Mouse (Mus musculus) forebrain, embryonic 12.5 days (tissue): Measurements from ENCODE around the gene Fxyd6. TPM values are rescaled to one million over a fixed set of nuclear protein-coding genes. Genes with fewer than 3 reads are reported as not detected.

Experiments
- ATAC-seq: fragments of 200-750 bp; cut with Nextera tagmentation; 2 replicates; pipeline ENCODE4 v1.8.0; 2017; ENCODE audit warnings: moderate TSS enrichment; ENCODE audit not compliant: low FRiP score
- H3K27ac ChIP-seq: fragments of 300-500 bp; sonication (generic); 2 replicates; pipeline ENCODE4 v1.5.1; 2016; ENCODE audit warnings: mild to moderate bottlenecking
- H3K27me3 ChIP-seq: fragments of 300-500 bp; sonication (generic); 2 replicates; pipeline ENCODE4 v1.6.1; 2016; ENCODE audit warnings: mild to moderate bottlenecking
- H3K36me3 ChIP-seq: fragments of 300-500 bp; sonication (generic); replicated peaks from 2 replicates; pipeline ENCODE4 v1.6.1; 2016; ENCODE audit warnings: mild to moderate bottlenecking
- H3K4me1 ChIP-seq: fragments of 300-500 bp; sonication (generic); 2 replicates; pipeline ENCODE4 v1.6.1; 2016
- H3K4me2 ChIP-seq: fragments of 300-500 bp; sonication (generic); 2 replicates; pipeline ENCODE4 v1.6.1; 2016; ENCODE audit warnings: mild to moderate bottlenecking, moderate library complexity
- H3K4me3 ChIP-seq: fragments of 300-500 bp; sonication (generic); replicated peaks from 2 replicates; pipeline ENCODE4 v1.5.1; 2016; ENCODE audit warnings: mild to moderate bottlenecking
- H3K9ac ChIP-seq: fragments of 300-500 bp; sonication (generic); 2 replicates; pipeline ENCODE4 v1.6.1; 2016; ENCODE audit warnings: mild to moderate bottlenecking
- H3K9me3 ChIP-seq: fragments of 300-500 bp; sonication (generic); 2 replicates; pipeline ENCODE4 v1.6.1; 2016
- WGBS: fragments of 180-500 bp; shearing (Covaris S2); methylation state at CpG from one replicate; pipeline ENCODE4 v1.1.7; 2016; 5-methylcytosine and 5-hydroxymethylcytosine counted together
- polyA plus RNA-seq: library from polyadenylated mRNA; unstranded; fragments of >200 nt; fragmentation: Nextera tagmentation; extraction: Ambion mirVana; gene quantifications from 2 replicates; pipeline ENCODE4 v1.2.1, GENCODE M21; 2016

Fxyd6 gene
- polyA plus RNA-seq, 1 experiment from 2014 or later = 206 TPM

GRCm38 (mm10) chr9:45355192-45355591 is 14.8 kb upstream of the Fxyd6 start:
- H3K9me3 ChIP-seq = no peaks in the 10 kb centered on the region
- ATAC-seq = no peak
- H3K27ac ChIP-seq = no peak overlapping the region

GRCm38 (mm10) chr9:45358356-45358755 is 11.6 kb upstream of the Fxyd6 start:
- Histone ChIP-seq H3K4me2 (no peak overlapping the region), H3K9me3 (no peaks in the 10 kb centered on the region), H3K27ac (no peak overlapping the region), H3K4me3 (no peak overlapping the region), H3K36me3 (no peaks in the 10 kb centered on the region), H3K27me3 (0 out of 2 replicates have a peak, but pooled peaks cover 6% of the 10 kb centered on the region), H3K4me1 (0 out of 2 replicates have a peak, but pooled peaks cover 2% of the 10 kb centered on the region), H3K9ac (no peak overlapping the region)
- ATAC-seq = no peak
- 82% methylated on average over 7 of the region's 7 CpGs for WGBS

More at GRCm38 (mm10) chr9:45355192-45355591, 14.8 kb upstream of the Fxyd6 start:
- Histone ChIP-seq H3K4me2 (no peak overlapping the region), H3K27me3 (0 out of 2 replicates have a peak, but pooled peaks cover 6% of the 10 kb centered on the region), H3K4me3 (no peak overlapping the region), H3K4me1 (no peaks in the 10 kb centered on the region), H3K36me3 (no peaks in the 10 kb centered on the region), H3K9ac (no peak overlapping the region)
- WGBS = 87% methylated on average over 2 of the region's 2 CpGs

- Histone ChIP-seq H3K4me2 (no peak overlapping the region), H3K9ac (no peak overlapping the region), H3K27me3 (0 out of 2 replicates have a peak, but pooled peaks cover 10% of the 10 kb centered on the region), H3K4me3 (no peak overlapping the region), H3K9me3 (no peaks in the 10 kb centered on the region), H3K27ac (no peak overlapping the region), H3K36me3 (no peaks in the 10 kb centered on the region), H3K4me1 (0 out of 2 replicates have a peak, but pooled peaks cover 2% of the 10 kb centered on the region)
- ATAC-seq = no peak
- 45% methylated on average over 2 of the region's 2 CpGs for WGBS
Observed at GRCm38 (mm10) chr9:45362051-45362461, 7.9 kb upstream of the Fxyd6 start.

GRCm38 (mm10) chr9:45363639-45364214 is 6.3 kb upstream of the Fxyd6 start:
- no peaks in the 10 kb centered on the region for H3K36me3 ChIP-seq
- H3K27ac ChIP-seq = no peak overlapping the region
- 61% methylated on average over 7 of the region's 7 CpGs for WGBS
- no peaks in the 10 kb centered on the region for H3K9me3 ChIP-seq
- no peak for ATAC-seq
- no peak overlapping the region for H3K9ac ChIP-seq
- H3K4me2 ChIP-seq = no peak overlapping the region
- no peak overlapping the region for H3K4me3 ChIP-seq
- H3K27me3 ChIP-seq = 0 out of 2 replicates have a peak, but pooled peaks cover 5% of the 10 kb centered on the region
- 0 out of 2 replicates have a peak, but pooled peaks cover 2% of the 10 kb centered on the region for H3K4me1 ChIP-seq

GRCm38 (mm10) chr9:45367716-45368115 is 2.3 kb upstream of the Fxyd6 start:
- Histone ChIP-seq H3K27me3 (0 out of 2 replicates have a peak, but pooled peaks cover 7% of the 10 kb centered on the region), H3K4me1 (peaks cover 23% of the 10 kb centered on the region), H3K4me3 (no peak overlapping the region), H3K27ac (no peak overlapping the region), H3K36me3 (no peaks in the 10 kb centered on the region), H3K9ac (no peak overlapping the region), H3K4me2 (no peak overlapping the region), H3K9me3 (no peaks in the 10 kb centered on the region)
- no peak for ATAC-seq
- WGBS = 77% methylated on average over 8 of the region's 8 CpGs

- 77% methylated on average over 5 of the region's 5 CpGs for WGBS
- H3K4me1 ChIP-seq = peaks cover 23% of the 10 kb centered on the region
- no peaks in the 10 kb centered on the region for H3K9me3 ChIP-seq
- H3K4me2 ChIP-seq = no peak overlapping the region
- H3K9ac ChIP-seq = no peak overlapping the region
- H3K4me3 ChIP-seq = no peak overlapping the region
- no peaks in the 10 kb centered on the region for H3K36me3 ChIP-seq
- H3K27ac ChIP-seq = no peak overlapping the region
- H3K27me3 ChIP-seq = 0 out of 2 replicates have a peak, but pooled peaks cover 7% of the 10 kb centered on the region
- no peak for ATAC-seq
Observed at GRCm38 (mm10) chr9:45368341-45368901, 1.6 kb upstream of the Fxyd6 start.

GRCm38 (mm10) chr9:45370616-45371336 is 791 bp downstream of the Fxyd6 start:
- peaks cover 23% of the 10 kb centered on the region for H3K4me1 ChIP-seq
- 1% methylated on average over 25 of the region's 25 CpGs for WGBS
- peak overlapping the region; percentile 69 for H3K4me3 ChIP-seq
- ATAC-seq = peak; percentile 47; the same call in 1 of the 2 replicates
- H3K9ac ChIP-seq = peak overlapping the region; percentile 86
- peak overlapping the region; percentile 74 for H3K4me2 ChIP-seq
- H3K27me3 ChIP-seq = 0 out of 2 replicates have a peak, but pooled peaks cover 5% of the 10 kb centered on the region
- H3K36me3 ChIP-seq = peaks cover 16% of the 10 kb centered on the region
- peak overlapping the region; percentile 83 for H3K27ac ChIP-seq
- no peaks in the 10 kb centered on the region for H3K9me3 ChIP-seq

- ATAC-seq = peak; percentile 65
Observed at GRCm38 (mm10) chr9:45371337-45371707, 1.3 kb downstream of the Fxyd6 start.

GRCm38 (mm10) chr9:45373896-45374295 is 3.9 kb downstream of the Fxyd6 start:
- 82% methylated on average over 3 of the region's 3 CpGs for WGBS
- no peak overlapping the region for H3K4me3 ChIP-seq
- H3K9ac ChIP-seq = no peak overlapping the region
- H3K4me2 ChIP-seq = no peak overlapping the region
- H3K9me3 ChIP-seq = no peaks in the 10 kb centered on the region
- no peak for ATAC-seq
- peaks cover 31% of the 10 kb centered on the region for H3K36me3 ChIP-seq
- no peak overlapping the region for H3K27ac ChIP-seq
- 0 out of 2 replicates have a peak, but pooled peaks cover 3% of the 10 kb centered on the region for H3K27me3 ChIP-seq
- H3K4me1 ChIP-seq = peaks cover 25% of the 10 kb centered on the region

More at GRCm38 (mm10) chr9:45371337-45371707, 1.3 kb downstream of the Fxyd6 start:
- Histone ChIP-seq H3K27ac (peak overlapping the region; percentile 83), H3K4me2 (peak overlapping the region; percentile 74), H3K27me3 (0 out of 2 replicates have a peak, but pooled peaks cover 3% of the 10 kb centered on the region), H3K4me1 (peaks cover 23% of the 10 kb centered on the region), H3K36me3 (peaks cover 21% of the 10 kb centered on the region), H3K9me3 (no peaks in the 10 kb centered on the region), H3K4me3 (peak overlapping the region; percentile 69), H3K9ac (peak overlapping the region; percentile 86)
- WGBS = 4% methylated on average over 2 of the region's 2 CpGs

GRCm38 (mm10) chr9:45374988-45375502 is 5.1 kb downstream of the Fxyd6 start:
- WGBS = 92% methylated on average over 6 of the region's 6 CpGs
- peaks cover 31% of the 10 kb centered on the region for H3K36me3 ChIP-seq
- peaks cover 26% of the 10 kb centered on the region for H3K4me1 ChIP-seq
- no peak overlapping the region for H3K27ac ChIP-seq
- ATAC-seq = no peak
- no peak overlapping the region for H3K4me3 ChIP-seq
- H3K4me2 ChIP-seq = no peak overlapping the region
- no peaks in the 10 kb centered on the region for H3K27me3 ChIP-seq
- H3K9me3 ChIP-seq = no peaks in the 10 kb centered on the region
- H3K9ac ChIP-seq = no peak overlapping the region

GRCm38 (mm10) chr9:45376427-45376826 is 6.4 kb downstream of the Fxyd6 start:
- Histone ChIP-seq H3K9me3 (no peaks in the 10 kb centered on the region), H3K27me3 (no peaks in the 10 kb centered on the region), H3K4me2 (no peak overlapping the region), H3K9ac (no peak overlapping the region), H3K4me3 (no peak overlapping the region), H3K36me3 (peaks cover 31% of the 10 kb centered on the region), H3K4me1 (peaks cover 34% of the 10 kb centered on the region), H3K27ac (no peak overlapping the region)
- no peak for ATAC-seq
- WGBS = 90% methylated on average over 4 of the region's 4 CpGs

- H3K27ac ChIP-seq = no peak overlapping the region
- H3K4me1 ChIP-seq = peaks cover 29% of the 10 kb centered on the region
- peaks cover 31% of the 10 kb centered on the region for H3K36me3 ChIP-seq
- H3K9ac ChIP-seq = no peak overlapping the region
- no peaks in the 10 kb centered on the region for H3K27me3 ChIP-seq
- no peaks in the 10 kb centered on the region for H3K9me3 ChIP-seq
- ATAC-seq = no peak
- 79% methylated on average over 2 of the region's 2 CpGs for WGBS
- no peak overlapping the region for H3K4me2 ChIP-seq
- no peak overlapping the region for H3K4me3 ChIP-seq
Observed at GRCm38 (mm10) chr9:45376883-45377282, 6.9 kb downstream of the Fxyd6 start.
